In the genomic region with DNA sequence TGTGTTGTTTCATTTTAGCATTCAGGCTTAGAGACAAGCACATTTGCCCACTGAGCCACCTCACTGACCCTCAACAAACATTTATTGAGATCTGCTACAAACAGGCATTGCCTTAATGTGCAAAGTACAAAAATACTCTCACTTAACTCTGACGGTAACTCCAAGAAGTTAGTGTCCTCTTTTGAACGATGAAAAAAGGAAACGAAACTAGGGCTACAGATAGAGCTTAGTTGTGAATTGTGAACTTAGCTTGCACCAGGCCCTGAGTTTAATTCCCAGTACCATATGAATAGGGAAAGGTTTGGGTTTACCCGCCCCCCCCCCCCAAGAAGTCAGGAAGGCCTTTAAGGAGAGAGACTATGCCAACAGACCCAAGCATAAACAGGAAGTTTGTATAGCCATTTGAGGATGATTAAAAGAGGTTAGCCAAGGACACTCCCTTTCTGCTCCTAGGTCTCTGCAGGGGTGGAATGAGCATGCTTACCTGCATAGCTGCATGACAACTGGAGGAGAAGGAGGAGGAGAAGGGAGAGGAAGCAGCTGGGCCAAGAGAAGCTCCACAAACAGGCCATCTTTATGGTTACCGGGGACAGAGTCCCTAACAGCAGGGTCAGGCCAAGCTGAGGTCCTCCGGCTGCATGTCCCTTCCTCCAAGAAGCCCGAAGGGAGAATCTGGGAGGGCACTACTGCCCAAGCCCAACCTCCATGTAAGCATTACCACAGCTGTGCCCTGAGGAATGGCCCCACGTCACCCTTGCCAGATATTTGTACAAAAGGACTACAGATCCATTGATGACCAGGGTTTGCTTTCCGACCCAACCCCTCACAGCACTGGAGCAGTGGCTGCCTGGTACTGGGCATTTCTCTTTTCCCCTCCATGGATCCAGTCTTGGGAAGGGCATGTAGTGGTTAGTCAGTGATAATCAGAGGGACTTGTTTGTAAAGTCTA, we compare ENCODE assay signal across 20 mouse cellular contexts. TPM values are rescaled to one million over a fixed set of nuclear protein-coding genes. Genes with fewer than 3 reads are reported as not detected.
DNase-seq lines count a peak whose midpoint lies in the region; ATAC-seq and TF ChIP-seq lines count a peak whose summit lies in the region.
"Had no signal": no experiment of that assay in that cellular context is flagged by ENCODE, and none has a peak within 500 bp of the region (broad histone marks: within the 10 kb centered on the region; RNA-seq: fewer than 3 reads in every experiment).

A gene (minus strand): TSS at position 771 of the 949 bp plus-strand sequence.

- 76% methylated on average over 9 of the region's 9 CpGs for WGBS in cerebellum, adult 2 months
- 75% methylated on average over 9 of the region's 9 CpGs for WGBS in midbrain, embryonic 16.5 days

- no peak within 1 kb of the TSS; the same call in 1 of the 2 replicates for H3K27ac ChIP-seq in cerebellum, adult 2 months (ENCODE audit: insufficient read depth, low read length)
- peak within 1 kb of the TSS; percentile 97 for H3K27ac ChIP-seq in cortical plate, adult 2 months (ENCODE audit: insufficient read depth, low read length)
- H3K27ac ChIP-seq in midbrain, embryonic 16.5 days (ENCODE audit: low read length) = no peak within 1 kb of the TSS
- H3K27ac ChIP-seq: forebrain, embryonic 15.5 days; liver, embryonic 13.5 days; neural tube, embryonic 15.5 days; stomach, postnatal 0 days had no signal

- H3K4me2 ChIP-seq in midbrain, embryonic 16.5 days (ENCODE audit: low read length) = no peak within 1 kb of the TSS
- H3K4me2 ChIP-seq: forebrain, embryonic 15.5 days; heart, embryonic 11.5 days; liver, embryonic 13.5 days; neural tube, embryonic 15.5 days had no signal

- H3K4me3 ChIP-seq in cerebellum, adult 2 months (replicated peaks; ENCODE audit: insufficient read depth, low read depth, low read length) = peak within 1 kb of the TSS; percentile 41
- H3K4me3 ChIP-seq in cortical plate, adult 2 months (ENCODE audit: insufficient read depth, low read length) = peak within 1 kb of the TSS; percentile 32; the same call in 1 of the 2 replicates
- H3K4me3 ChIP-seq in midbrain, embryonic 16.5 days (ENCODE audit: low read depth, low read length) = no peak within 1 kb of the TSS
- H3K4me3 ChIP-seq: forebrain, embryonic 15.5 days; liver, embryonic 13.5 days; neural tube, embryonic 15.5 days had no signal

- TF ChIP-seq POLR2A in cerebellum, adult 2 months (IDR thresholded peaks at IDR 0.05; ENCODE audit: borderline replicate concordance, insufficient read depth, low read length) = no peak
- 0 out of 2 replicates have a peak, but pooled peaks have one; percentile 26 for TF ChIP-seq POLR2A in cortical plate, adult 2 months (IDR thresholded peaks at IDR 0.05; ENCODE audit: extremely low read depth, insufficient read depth, low read length)

- DNase-seq in cerebellum, adult 2 months = peak in 1 of 2 experiments; percentile 23
- no peak for DNase-seq in cerebellum, postnatal 36 days
- peak; percentile 67 for DNase-seq in A20 (ENCODE audit: low read depth, low spot score)
- peak in 1 of 2 experiments; percentile 64 for DNase-seq in left cerebral cortex, adult 8-10 months (ENCODE audit: low spot score in 2 of 2)
- DNase-seq in adrenal gland, postnatal 4 days (ENCODE audit: low spot score in 2 of 2) = no peak
- no peak for DNase-seq in adrenal gland, postnatal 14 days
- DNase-seq: adrenal gland, adult 2 months; cerebellum, adult 9-11 months; gastrocnemius, postnatal 14 days; heart, postnatal 36 days; kidney, adult 9 months; liver, embryonic 13.5 days; spleen, adult 18-20 months; thymus, postnatal 4 days had no signal

- H3K9ac ChIP-seq in midbrain, embryonic 16.5 days (ENCODE audit: low read depth, low read length) = no peak within 1 kb of the TSS
- H3K9ac ChIP-seq: forebrain, embryonic 15.5 days; liver, embryonic 13.5 days; neural tube, embryonic 15.5 days had no signal

- no peaks in the 10 kb centered on the region for H3K4me1 ChIP-seq in cerebellum, adult 2 months (ENCODE audit: control insufficient read depth, insufficient read depth, low read length)
- H3K4me1 ChIP-seq in cortical plate, adult 2 months (ENCODE audit: control insufficient read depth, insufficient read depth, low read length) = peaks cover 4% of the 10 kb centered on the region; the same call in 1 of the 2 replicates
- peaks cover 4% of the 10 kb centered on the region; the same call in 1 of the 2 replicates for H3K4me1 ChIP-seq in midbrain, embryonic 16.5 days (ENCODE audit: control insufficient read depth, insufficient read depth, low read length)
- H3K4me1 ChIP-seq: liver, embryonic 13.5 days had no signal

- no peak for ATAC-seq in midbrain, embryonic 16.5 days
- ATAC-seq: forebrain, embryonic 15.5 days had no signal

- H3K36me3 ChIP-seq in midbrain, embryonic 16.5 days (ENCODE audit: control insufficient read depth, insufficient read depth, low read length) = no peaks in the 10 kb centered on the region
- H3K36me3 ChIP-seq: forebrain, embryonic 15.5 days; liver, embryonic 13.5 days; neural tube, embryonic 15.5 days had no signal

- no peak for TF ChIP-seq CTCF in cerebellum, adult 2 months (IDR thresholded peaks at IDR 0.05; ENCODE audit: borderline replicate concordance, insufficient read depth, low read depth, low read length)
- TF ChIP-seq CTCF in cortical plate, adult 2 months (IDR thresholded peaks at IDR 0.05; ENCODE audit: extremely low read depth, insufficient read depth, low read length) = no peak

- no peaks in the 10 kb centered on the region for H3K27me3 ChIP-seq in cerebellum, adult 2 months (ENCODE audit: control insufficient read depth, insufficient read depth, low read length)
- no peaks in the 10 kb centered on the region for H3K27me3 ChIP-seq in midbrain, embryonic 16.5 days (ENCODE audit: control insufficient read depth, insufficient read depth, low read depth, low read length)
- H3K27me3 ChIP-seq: forebrain, embryonic 15.5 days; liver, embryonic 13.5 days; neural tube, embryonic 15.5 days had no signal

- no peaks in the 10 kb centered on the region for H3K9me3 ChIP-seq in midbrain, embryonic 16.5 days (replicated peaks; ENCODE audit: control insufficient read depth, low read length, poor library complexity, severe bottlenecking)
- H3K9me3 ChIP-seq: forebrain, embryonic 15.5 days; liver, embryonic 13.5 days; neural tube, embryonic 15.5 days had no signal

RNA-seq across cellular contexts. Expression of the gene that starts here (rescaled TPM):
- 145 and 178 TPM in 2 replicates for polyA plus RNA-seq in cerebellum, adult 2 months (2012; rRNA removed)
- polyA plus RNA-seq in cortical plate, adult 2 months (2012; rRNA removed) = 99.6 and 128 TPM in 2 replicates
- 10 to 100 TPM; 52.5 to 55.9 (median 54.6) TPM for total RNA-seq in left cerebral cortex, adult 8-10 months (2022)
- polyA plus RNA-seq in midbrain, embryonic 16.5 days (2015; fragmentation: Nextera tagmentation; extraction: Ambion mirVana) = 2.0 and 3.2 TPM in 2 replicates
- not detected for total RNA-seq in adrenal gland, postnatal 4 days (2021)
- total RNA-seq in adrenal gland, postnatal 14 days (2021) = not detected in 2 replicates
- total RNA-seq: adrenal gland, adult 2 months; gastrocnemius, postnatal 14 days; heart, postnatal 36 days had no signal
- polyA plus RNA-seq: adrenal gland, adult 2 months; heart, embryonic 11.5 days; liver, embryonic 13.5 days had no signal

Comparison
In these comparisons a context has a peak if more than half of its experiments do, and no peak if none do; other contexts are left out.
1. RNA of the gene that starts here (total RNA-seq): 52.5 to 55.9 TPM in left cerebral cortex, adult 8-10 months; not detected in adrenal gland, postnatal 14 days and not detected in adrenal gland, postnatal 4 days; every median in the first group is over 10 times any median in the second.
2. RNA of the gene that starts here (polyA plus RNA-seq): 145 to 178 TPM in cerebellum, adult 2 months and 99.6 to 128 TPM in cortical plate, adult 2 months; 2.0 to 3.2 TPM in midbrain, embryonic 16.5 days; every median in the first group is over 10 times any median in the second.